Mouse (Mus musculus) spleen, postnatal 36 days (tissue): ENCODE results near the gene Fam196b.
A peak's percentile ranks its signal among the peaks of the same experiment; 100 is the strongest.

Source experiments
- DNase-seq, 2 experiments: peaks; one replicate each; pipeline ENCODE4 v3.0.0; 2022; ENCODE audit warnings: low spot score in 2 of 2, mixed read lengths in 1 of 2

Gene Fam196b

GRCm38 (mm10) chr11:34405311-34405710 is 90.7 kb downstream of the Fam196b start:
- DNase-seq = peak in 1 of 2 experiments; percentile 21

GRCm38 (mm10) chr11:34406309-34406708 is 91.7 kb downstream of the Fam196b start:
- no peak for DNase-seq

- no peak for DNase-seq
These were observed 92.2 kb downstream of the Fam196b start for GRCm38 (mm10) chr11:34406850-34407249.

- no peak for DNase-seq
These were observed 101.4 kb downstream of the Fam196b start for GRCm38 (mm10) chr11:34415884-34416618.

- no peak for DNase-seq
These were observed 102.0 kb downstream of the Fam196b start for GRCm38 (mm10) chr11:34416619-34416979.

- no peak for DNase-seq
These were observed 106.4 kb downstream of the Fam196b start for GRCm38 (mm10) chr11:34421061-34421460.

- no peak for DNase-seq
These were observed 109.9 kb downstream of the Fam196b start for GRCm38 (mm10) chr11:34424546-34424945.

GRCm38 (mm10) chr11:34427212-34427611 is 112.6 kb downstream of the Fam196b start:
- no peak for DNase-seq

- DNase-seq = no peak
These were observed 116.3 kb downstream of the Fam196b start for GRCm38 (mm10) chr11:34430940-34431339.

GRCm38 (mm10) chr11:34431371-34431770 is 116.7 kb downstream of the Fam196b start:
- DNase-seq = no peak

- no peak for DNase-seq
These were observed 117.4 kb downstream of the Fam196b start for GRCm38 (mm10) chr11:34431978-34432377.

- no peak for DNase-seq
These were observed 122.8 kb downstream of the Fam196b start for GRCm38 (mm10) chr11:34437446-34437845.

GRCm38 (mm10) chr11:34438429-34438828 is 123.8 kb downstream of the Fam196b start:
- DNase-seq = no peak

GRCm38 (mm10) chr11:34447891-34448290 is 133.3 kb downstream of the Fam196b start:
- DNase-seq = no peak

GRCm38 (mm10) chr11:34449944-34450343 is 135.3 kb downstream of the Fam196b start:
- DNase-seq = no peak

- no peak for DNase-seq
These were observed 152.4 kb downstream of the Fam196b start for GRCm38 (mm10) chr11:34467056-34467455.

GRCm38 (mm10) chr11:34468571-34468970 is 153.9 kb downstream of the Fam196b start:
- no peak for DNase-seq

GRCm38 (mm10) chr11:34469792-34470191 is 155.2 kb downstream of the Fam196b start:
- no peak for DNase-seq
